Mouse (Mus musculus): ENCODE measurements around the gene Tnfrsf22. TPM values are rescaled to one million over a fixed set of nuclear protein-coding genes. Genes with fewer than 3 reads are reported as not detected.
"Not testable (repeated sequence)": the region's sequence is repeated elsewhere in the genome, so short reads cannot be mapped to it uniquely, and the experiment has no call there.

Gene Tnfrsf22
- polyA plus RNA-seq, 1 experiment from 2014 or later: 12.4 TPM

DNA sequence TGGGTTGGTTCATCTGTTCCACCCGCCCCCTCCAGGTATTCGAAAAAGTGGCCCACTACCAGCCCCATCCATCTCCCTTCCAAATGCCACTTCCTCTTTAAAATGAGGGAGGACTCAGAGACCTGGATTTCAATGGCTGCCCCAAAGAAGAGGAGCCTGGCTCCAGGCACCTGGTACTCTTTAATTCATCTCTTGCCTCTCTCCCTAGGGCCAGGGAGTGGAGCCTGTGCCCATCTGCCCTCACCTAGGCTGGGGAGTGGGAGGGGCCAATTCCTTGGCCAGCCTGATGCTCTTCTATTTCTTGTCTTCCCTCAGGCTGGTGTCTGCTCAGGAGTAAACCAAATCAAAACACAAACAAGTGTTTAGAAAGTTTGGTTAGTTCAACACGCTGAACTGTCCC is 37.2 kb upstream of the Tnfrsf22 start:
- H3K4me1 ChIP-seq (ENCODE audit: control insufficient read depth, insufficient read depth, low read length); H3K4me3 ChIP-seq (ENCODE audit: low read depth, low read length); H3K9me3 ChIP-seq (ENCODE audit: control insufficient read depth, low read depth, low read length); H3K27me3 ChIP-seq (ENCODE audit: control insufficient read depth, insufficient read depth, low read length); H3K4me2 ChIP-seq (replicated peaks; ENCODE audit: low read depth, low read length); H3K9ac ChIP-seq (replicated peaks; ENCODE audit: low read depth, low read length); ATAC-seq (ENCODE audit: insufficient number of reproducible peaks, insufficient read depth, low FRiP score, low read depth); H3K27ac ChIP-seq (ENCODE audit: low read length): not testable (repeated sequence)
- peaks cover 41% of the 10 kb centered on the region for H3K36me3 ChIP-seq (ENCODE audit: control insufficient read depth, insufficient read depth, low read length)
- 72% methylated on average over 3 of the region's 3 CpGs for WGBS

DNA sequence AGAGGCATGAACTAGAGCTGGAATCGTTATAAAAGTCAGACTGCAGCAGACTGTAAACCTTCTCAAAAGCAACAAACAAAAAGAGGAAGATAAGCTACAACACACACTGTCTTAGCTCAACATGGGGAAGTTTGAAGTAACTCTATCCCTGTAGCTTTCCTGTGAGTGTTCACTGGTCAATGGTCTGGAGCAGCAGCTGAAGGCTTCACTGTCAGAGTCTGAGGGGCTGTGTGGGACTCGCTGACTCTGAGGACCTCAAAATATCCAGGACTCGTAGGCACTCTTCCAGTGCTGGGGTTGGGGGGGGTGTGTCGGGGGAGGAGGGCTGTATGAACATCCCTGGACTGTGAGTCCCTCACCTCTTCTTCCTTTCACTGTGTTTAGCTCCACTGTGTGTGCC is 36.7 kb upstream of the Tnfrsf22 start:
- H3K9ac ChIP-seq (replicated peaks; ENCODE audit: low read depth, low read length); H3K27me3 ChIP-seq (ENCODE audit: control insufficient read depth, insufficient read depth, low read length); H3K27ac ChIP-seq (ENCODE audit: low read length); H3K4me1 ChIP-seq (ENCODE audit: control insufficient read depth, insufficient read depth, low read length); H3K9me3 ChIP-seq (ENCODE audit: control insufficient read depth, low read depth, low read length); H3K4me3 ChIP-seq (ENCODE audit: low read depth, low read length); ATAC-seq (ENCODE audit: insufficient number of reproducible peaks, insufficient read depth, low FRiP score, low read depth); H3K4me2 ChIP-seq (replicated peaks; ENCODE audit: low read depth, low read length): not testable (repeated sequence)
- 49% methylated on average over 4 of the region's 4 CpGs for WGBS
- H3K36me3 ChIP-seq (ENCODE audit: control insufficient read depth, insufficient read depth, low read length): peaks cover 36% of the 10 kb centered on the region

DNA sequence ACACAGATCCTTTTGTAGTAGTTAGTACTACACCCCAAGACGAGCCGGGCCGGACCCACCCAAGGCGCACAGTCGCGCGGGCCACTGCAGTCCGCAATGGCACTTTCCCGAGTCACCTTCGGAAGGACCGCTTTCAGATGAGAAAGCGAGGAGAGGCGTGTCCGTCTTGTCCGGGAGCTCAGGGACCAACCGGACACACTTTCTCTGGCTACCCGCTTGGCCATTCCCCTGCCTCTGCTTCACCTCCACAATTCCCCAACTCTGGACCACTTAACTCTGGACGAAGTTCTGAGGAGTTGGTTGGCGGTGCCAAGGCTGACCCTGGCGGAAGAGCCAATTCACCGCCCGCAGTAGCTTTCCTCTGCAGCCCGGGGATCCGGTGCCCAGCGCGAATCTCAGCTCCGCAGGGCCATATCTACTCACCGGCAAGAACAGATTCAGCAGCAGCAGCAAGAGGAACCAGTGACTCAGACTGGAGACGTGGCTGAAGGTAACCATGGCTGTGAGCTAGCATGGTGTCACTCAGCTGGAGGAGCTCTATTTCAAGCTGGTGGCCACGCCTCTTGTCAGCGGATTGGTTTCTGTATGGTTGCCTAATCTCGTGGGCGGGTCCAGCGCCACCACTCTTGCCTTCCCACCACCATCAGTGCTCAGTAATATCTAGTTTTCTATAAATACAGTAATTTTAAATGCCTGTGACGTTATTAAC is 36.1 kb upstream of the Tnfrsf22 start, which contains the start of gene Tnfrsf23:
Gene Tnfrsf23, minus strand, starts transcription at position 514 of the 709 bp plus-strand sequence.
- ATAC-seq (ENCODE audit: insufficient number of reproducible peaks, insufficient read depth, low FRiP score, low read depth): peak; percentile 90
- 2% methylated on average over 35 of the region's 35 CpGs for WGBS
- no peaks in the 10 kb centered on the region for H3K9me3 ChIP-seq (ENCODE audit: control insufficient read depth, low read depth, low read length)
- H3K36me3 ChIP-seq (ENCODE audit: control insufficient read depth, insufficient read depth, low read length): peaks cover 29% of the 10 kb centered on the region
- H3K4me1 ChIP-seq (ENCODE audit: control insufficient read depth, insufficient read depth, low read length): no peaks in the 10 kb centered on the region
- no peaks in the 10 kb centered on the region for H3K27me3 ChIP-seq (ENCODE audit: control insufficient read depth, insufficient read depth, low read length)
- H3K4me2 ChIP-seq (replicated peaks; ENCODE audit: low read depth, low read length): peak within 1 kb of the TSS; percentile 81
- no peak within 1 kb of the TSS for H3K27ac ChIP-seq (ENCODE audit: low read length)
- 0 out of 2 replicates have a peak within 1 kb of the TSS, but pooled peaks have one; percentile 3 for H3K9ac ChIP-seq (replicated peaks; ENCODE audit: low read depth, low read length)
- H3K4me3 ChIP-seq (ENCODE audit: low read depth, low read length): peak within 1 kb of the TSS; percentile 37

DNA sequence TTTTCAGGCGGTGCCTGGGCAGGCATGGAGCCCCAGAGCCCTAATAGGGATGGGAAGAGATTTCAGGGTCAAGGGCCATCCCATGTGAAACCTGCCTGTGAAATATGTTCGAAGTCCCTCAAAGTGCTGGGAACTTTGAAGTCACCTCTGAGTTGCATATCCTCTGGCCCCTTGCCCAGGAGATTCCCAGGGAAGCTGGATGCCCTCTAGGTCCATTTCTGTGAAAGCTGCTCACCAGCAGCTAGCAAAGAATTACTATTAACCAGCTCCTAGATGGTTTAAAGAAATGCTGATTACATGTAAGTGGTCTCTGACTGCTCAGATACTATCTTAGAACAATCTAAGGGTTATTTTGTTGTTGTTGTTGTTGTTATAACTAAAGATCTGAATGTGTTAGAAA is 35.1 kb upstream of the Tnfrsf22 start:
- H3K9me3 ChIP-seq (ENCODE audit: control insufficient read depth, low read depth, low read length); H3K9ac ChIP-seq (replicated peaks; ENCODE audit: low read depth, low read length); H3K4me2 ChIP-seq (replicated peaks; ENCODE audit: low read depth, low read length); H3K27ac ChIP-seq (ENCODE audit: low read length); H3K4me1 ChIP-seq (ENCODE audit: control insufficient read depth, insufficient read depth, low read length); H3K4me3 ChIP-seq (ENCODE audit: low read depth, low read length); H3K27me3 ChIP-seq (ENCODE audit: control insufficient read depth, insufficient read depth, low read length); ATAC-seq (ENCODE audit: insufficient number of reproducible peaks, insufficient read depth, low FRiP score, low read depth): not testable (repeated sequence)
- peaks cover 20% of the 10 kb centered on the region for H3K36me3 ChIP-seq (ENCODE audit: control insufficient read depth, insufficient read depth, low read length)
- WGBS: 86% methylated on average over 1 of the region's 2 CpGs

DNA sequence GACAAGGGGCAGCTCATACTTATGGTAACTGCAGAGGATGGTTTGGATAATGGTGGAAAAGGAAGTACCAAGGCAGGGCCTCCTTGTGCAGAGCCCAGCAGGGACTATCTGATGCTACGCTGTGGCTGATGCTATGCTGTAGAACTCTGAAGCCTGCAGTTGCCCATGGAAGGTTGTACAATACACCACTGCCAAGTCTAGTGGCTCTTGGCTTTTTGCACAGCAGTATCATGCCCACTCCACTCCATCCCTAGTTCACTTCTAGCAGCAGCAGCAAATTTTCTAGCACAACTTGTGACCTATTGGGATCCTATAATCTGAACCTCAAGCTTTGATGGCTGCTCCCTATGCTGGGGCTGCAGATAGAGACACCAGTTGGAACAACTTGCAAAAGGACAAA is 32.1 kb upstream of the Tnfrsf22 start:
- WGBS: 70% methylated on average over 1 of the region's 1 CpGs
- no peaks in the 10 kb centered on the region for H3K36me3 ChIP-seq (ENCODE audit: control insufficient read depth, insufficient read depth, low read length)

DNA sequence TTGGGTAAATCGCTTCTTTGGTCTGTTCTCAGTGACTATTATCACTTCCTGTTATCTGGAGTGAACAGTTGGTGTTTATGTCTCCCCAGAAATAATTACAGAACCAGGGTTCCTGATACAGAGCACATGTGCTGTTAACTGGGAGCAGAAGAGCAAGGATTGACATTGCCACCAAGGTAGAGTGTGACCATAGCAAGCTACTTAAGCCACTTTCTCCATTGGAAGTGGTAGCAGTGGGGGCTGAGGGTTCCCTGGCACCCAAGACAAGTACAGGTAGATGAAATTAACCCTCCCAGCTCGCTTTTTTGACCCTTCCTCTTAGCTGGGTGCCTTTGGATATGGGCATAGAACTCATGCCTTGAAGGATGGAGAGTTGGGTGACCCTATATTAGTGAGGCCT is 31.4 kb upstream of the Tnfrsf22 start:
- H3K4me2 ChIP-seq (replicated peaks; ENCODE audit: low read depth, low read length); H3K9me3 ChIP-seq (ENCODE audit: control insufficient read depth, low read depth, low read length); ATAC-seq (ENCODE audit: insufficient number of reproducible peaks, insufficient read depth, low FRiP score, low read depth); H3K9ac ChIP-seq (replicated peaks; ENCODE audit: low read depth, low read length); H3K27ac ChIP-seq (ENCODE audit: low read length); H3K4me1 ChIP-seq (ENCODE audit: control insufficient read depth, insufficient read depth, low read length); H3K27me3 ChIP-seq (ENCODE audit: control insufficient read depth, insufficient read depth, low read length); H3K36me3 ChIP-seq (ENCODE audit: control insufficient read depth, insufficient read depth, low read length); H3K4me3 ChIP-seq (ENCODE audit: low read depth, low read length): not testable (repeated sequence)
- 61% methylated on average over 2 of the region's 2 CpGs for WGBS

More for the DNA sequence above, 32.1 kb upstream of the Tnfrsf22 start:
- Histone ChIP-seq H3K4me3 (ENCODE audit: low read depth, low read length) (no peak overlapping the region), H3K4me1 (ENCODE audit: control insufficient read depth, insufficient read depth, low read length) (no peaks in the 10 kb centered on the region), H3K9ac (replicated peaks; ENCODE audit: low read depth, low read length) (no peak overlapping the region), H3K27me3 (ENCODE audit: control insufficient read depth, insufficient read depth, low read length) (no peaks in the 10 kb centered on the region), H3K9me3 (ENCODE audit: control insufficient read depth, low read depth, low read length) (no peaks in the 10 kb centered on the region), H3K4me2 (replicated peaks; ENCODE audit: low read depth, low read length) (no peak overlapping the region), H3K27ac (ENCODE audit: low read length) (no peak overlapping the region)
- ATAC-seq (ENCODE audit: insufficient number of reproducible peaks, insufficient read depth, low FRiP score, low read depth): no peak

DNA sequence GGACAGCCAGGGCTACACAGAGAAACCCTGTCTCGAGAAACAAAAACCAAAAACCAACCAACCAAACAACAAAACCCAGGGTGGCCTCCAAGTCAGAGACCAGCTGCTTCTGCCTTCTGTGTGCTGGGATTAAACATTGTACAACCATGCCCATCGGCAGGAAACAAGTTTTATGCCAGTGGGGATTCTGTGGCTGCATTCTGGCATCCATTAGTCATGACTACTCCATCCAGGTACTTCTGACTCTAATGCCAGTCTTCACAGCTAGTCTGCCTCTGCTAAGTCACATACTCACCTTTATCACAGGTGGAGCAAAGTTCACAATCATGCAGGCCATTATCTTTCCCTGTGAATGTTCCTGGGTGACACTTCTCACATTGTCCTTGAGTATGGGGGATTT is 30.2 kb upstream of the Tnfrsf22 start:
- not testable (repeated sequence) for H3K4me3 ChIP-seq (ENCODE audit: low read depth, low read length); H3K36me3 ChIP-seq (ENCODE audit: control insufficient read depth, insufficient read depth, low read length); H3K4me1 ChIP-seq (ENCODE audit: control insufficient read depth, insufficient read depth, low read length); H3K9ac ChIP-seq (replicated peaks; ENCODE audit: low read depth, low read length); H3K9me3 ChIP-seq (ENCODE audit: control insufficient read depth, low read depth, low read length); H3K4me2 ChIP-seq (replicated peaks; ENCODE audit: low read depth, low read length); H3K27me3 ChIP-seq (ENCODE audit: control insufficient read depth, insufficient read depth, low read length); H3K27ac ChIP-seq (ENCODE audit: low read length); ATAC-seq (ENCODE audit: insufficient number of reproducible peaks, insufficient read depth, low FRiP score, low read depth)
- WGBS: 80% methylated on average over 2 of the region's 2 CpGs

DNA sequence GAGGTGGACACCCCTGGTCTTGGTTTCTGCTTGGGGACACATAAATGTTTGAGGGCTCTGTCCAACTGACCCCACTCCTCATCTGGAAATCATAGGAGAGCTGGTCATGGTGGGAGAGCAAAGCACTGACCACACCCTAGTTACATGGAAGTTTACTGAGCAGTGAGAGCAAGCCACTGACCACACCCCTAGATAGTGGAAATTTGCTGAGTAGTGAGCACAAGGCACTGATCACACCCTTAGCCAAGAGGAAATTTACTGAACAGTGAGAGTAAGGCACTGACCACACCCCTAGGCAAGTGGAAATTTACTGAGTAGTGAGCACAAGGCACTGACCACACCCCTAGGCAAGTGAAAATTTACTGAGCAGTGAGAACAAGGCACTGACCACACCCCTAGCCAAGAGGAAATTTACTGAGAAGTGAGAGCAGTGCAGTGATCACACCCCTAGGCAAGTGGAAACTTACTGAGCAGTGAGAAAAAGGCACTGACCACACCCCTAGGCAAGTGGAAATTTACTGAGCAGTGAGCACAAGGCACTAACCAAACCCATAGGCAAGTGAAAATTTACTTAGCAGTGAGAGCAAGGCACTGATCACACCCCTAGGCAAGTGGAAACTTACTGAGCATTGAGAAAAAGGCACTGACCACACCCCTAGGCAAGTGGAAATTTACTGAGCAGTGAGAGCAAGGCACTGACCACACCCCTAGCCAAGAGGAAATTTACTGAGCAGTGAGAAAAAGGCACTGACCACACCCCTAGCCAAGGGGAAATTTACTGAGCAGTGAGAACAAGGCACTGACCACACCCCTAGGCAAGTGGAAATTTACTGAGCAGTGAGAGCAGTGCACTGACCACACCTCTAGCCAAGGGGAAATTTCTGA is 17.2 kb upstream of the Tnfrsf22 start:
- Histone ChIP-seq H3K27me3 (ENCODE audit: control insufficient read depth, insufficient read depth, low read length) (no peaks in the 10 kb centered on the region), H3K4me1 (ENCODE audit: control insufficient read depth, insufficient read depth, low read length) (no peaks in the 10 kb centered on the region), H3K9me3 (ENCODE audit: control insufficient read depth, low read depth, low read length) (no peaks in the 10 kb centered on the region), H3K4me2 (replicated peaks; ENCODE audit: low read depth, low read length) (no peak overlapping the region), H3K4me3 (ENCODE audit: low read depth, low read length) (no peak overlapping the region), H3K36me3 (ENCODE audit: control insufficient read depth, insufficient read depth, low read length) (no peaks in the 10 kb centered on the region), H3K27ac (ENCODE audit: low read length) (no peak overlapping the region), H3K9ac (replicated peaks; ENCODE audit: low read depth, low read length) (no peak overlapping the region)
- no peak for ATAC-seq (ENCODE audit: insufficient number of reproducible peaks, insufficient read depth, low FRiP score, low read depth)

Measured in stomach, embryonic 14.5 days (tissue).